Mouse (Mus musculus) embryonic facial prominence, embryonic 12.5 days (tissue): ENCODE results near the gene 4930564D02Rik. TPM values are rescaled to one million over a fixed set of nuclear protein-coding genes. Genes with fewer than 3 reads are reported as not detected.

Source experiments
- ATAC-seq: fragments of 200-750 bp; cut with Nextera tagmentation; 2 replicates; pipeline ENCODE4 v1.8.0; 2017; ENCODE audit not compliant: insufficient number of reproducible peaks, insufficient read depth, low FRiP score, low TSS enrichment
- H3K27ac ChIP-seq: fragments of 300-500 bp; sonication (generic); 2 replicates; pipeline ENCODE4 v1.5.1; 2016; ENCODE audit warnings: mild to moderate bottlenecking
- H3K27me3 ChIP-seq: fragments of 300-500 bp; sonication (generic); 2 replicates; pipeline ENCODE4 v1.6.1; 2016; ENCODE audit warnings: mild to moderate bottlenecking, moderate library complexity
- H3K36me3 ChIP-seq: fragments of 300-500 bp; sonication (generic); 2 replicates; pipeline ENCODE4 v1.6.1; 2016; ENCODE audit warnings: mild to moderate bottlenecking
- H3K4me1 ChIP-seq: fragments of 300-500 bp; sonication (generic); 2 replicates; pipeline ENCODE4 v1.6.1; 2016
- H3K4me2 ChIP-seq: fragments of 300-500 bp; sonication (generic); replicated peaks from 2 replicates; pipeline ENCODE4 v1.6.1; 2016; ENCODE audit warnings: mild to moderate bottlenecking, moderate library complexity
- H3K4me3 ChIP-seq: fragments of 300-500 bp; sonication (generic); 2 replicates; pipeline ENCODE4 v1.5.1; 2016; ENCODE audit warnings: mild to moderate bottlenecking
- H3K9ac ChIP-seq: fragments of 300-500 bp; sonication (generic); 2 replicates; pipeline ENCODE4 v1.6.1; 2016; ENCODE audit warnings: mild to moderate bottlenecking, moderate library complexity
- H3K9me3 ChIP-seq: fragments of 300-500 bp; sonication (generic); 2 replicates; pipeline ENCODE4 v1.6.1; 2016; ENCODE audit warnings: mild to moderate bottlenecking, moderate library complexity
- WGBS: fragments of 180-500 bp; shearing (Covaris S2); methylation state at CpG from one replicate; pipeline ENCODE4 v1.1.7; 2016; 5-methylcytosine and 5-hydroxymethylcytosine counted together
- polyA plus RNA-seq: library from polyadenylated mRNA; unstranded; fragments of >200 nt; fragmentation: Nextera tagmentation; extraction: Ambion mirVana; gene quantifications from 2 replicates; pipeline ENCODE4 v1.2.1, GENCODE M21; 2016

4930564D02Rik gene
- polyA plus RNA-seq, 1 experiment from 2014 or later = not detected

- no peak overlapping the region for H3K27ac ChIP-seq
- ATAC-seq = no peak
- no peaks in the 10 kb centered on the region for H3K9me3 ChIP-seq
- peaks cover 49% of the 10 kb centered on the region for H3K4me1 ChIP-seq
- H3K27me3 ChIP-seq = no peaks in the 10 kb centered on the region
- no peak overlapping the region for H3K4me3 ChIP-seq
- WGBS = 70% methylated on average over 5 of the region's 5 CpGs
- H3K9ac ChIP-seq = no peak overlapping the region
- no peak overlapping the region for H3K4me2 ChIP-seq
- no peaks in the 10 kb centered on the region for H3K36me3 ChIP-seq
These were observed 19.8 kb upstream of the 4930564D02Rik start for GRCm38 (mm10) chr3:105046870-105047269.

DNA sequence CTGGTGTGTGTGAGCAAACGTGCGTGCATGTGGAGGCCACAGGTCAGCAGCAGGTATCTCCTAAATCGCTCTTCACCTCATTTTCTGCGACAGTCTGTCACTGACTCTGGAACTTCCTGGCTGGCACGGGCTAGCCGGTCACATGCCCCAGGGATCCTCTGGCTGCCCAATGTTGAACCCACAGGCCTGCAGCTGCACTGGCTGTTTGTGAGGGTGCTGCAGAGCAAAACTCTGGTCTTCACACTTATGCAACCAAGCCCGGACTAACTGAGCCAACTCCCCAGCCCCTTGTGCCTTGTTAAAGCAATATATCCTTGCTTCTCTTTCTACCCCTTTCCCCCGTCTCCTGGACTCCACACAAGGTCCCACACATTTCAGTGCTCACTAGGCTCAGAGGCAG, 19.0 kb upstream of the 4930564D02Rik start:
- no peak for ATAC-seq
- H3K4me2 ChIP-seq = no peak overlapping the region
- no peaks in the 10 kb centered on the region for H3K9me3 ChIP-seq
- no peak overlapping the region for H3K9ac ChIP-seq
- WGBS = 62% methylated on average over 8 of the region's 8 CpGs
- no peak overlapping the region for H3K4me3 ChIP-seq
- H3K4me1 ChIP-seq = peaks cover 48% of the 10 kb centered on the region
- no peaks in the 10 kb centered on the region for H3K36me3 ChIP-seq
- no peak overlapping the region for H3K27ac ChIP-seq
- no peaks in the 10 kb centered on the region for H3K27me3 ChIP-seq

DNA sequence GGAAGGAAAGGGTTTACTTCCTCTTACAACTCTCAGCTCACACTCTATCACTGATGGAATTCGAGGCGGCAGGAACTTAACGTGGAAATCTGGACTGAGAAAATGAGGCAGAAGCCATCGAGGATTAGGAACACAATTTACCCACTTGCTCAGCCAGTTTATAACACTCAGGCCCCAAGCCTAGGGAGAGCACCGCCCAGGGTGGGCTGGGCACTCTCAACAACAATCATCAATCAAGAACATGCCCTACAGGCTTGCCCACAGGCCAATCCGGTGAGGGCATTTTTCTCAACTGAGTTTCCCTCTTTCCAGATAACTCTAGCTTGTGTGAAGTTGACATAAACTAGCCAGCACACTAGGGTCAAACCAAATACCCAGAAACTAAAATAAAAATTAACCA, 16.8 kb upstream of the 4930564D02Rik start:
- H3K4me1 ChIP-seq = peaks cover 40% of the 10 kb centered on the region
- H3K9ac ChIP-seq = no peak overlapping the region
- H3K9me3 ChIP-seq = no peaks in the 10 kb centered on the region
- no peaks in the 10 kb centered on the region for H3K27me3 ChIP-seq
- no peak overlapping the region for H3K4me2 ChIP-seq
- WGBS = 77% methylated on average over 6 of the region's 6 CpGs
- no peak overlapping the region for H3K4me3 ChIP-seq
- H3K27ac ChIP-seq = no peak overlapping the region
- no peak for ATAC-seq
- no peaks in the 10 kb centered on the region for H3K36me3 ChIP-seq

DNA sequence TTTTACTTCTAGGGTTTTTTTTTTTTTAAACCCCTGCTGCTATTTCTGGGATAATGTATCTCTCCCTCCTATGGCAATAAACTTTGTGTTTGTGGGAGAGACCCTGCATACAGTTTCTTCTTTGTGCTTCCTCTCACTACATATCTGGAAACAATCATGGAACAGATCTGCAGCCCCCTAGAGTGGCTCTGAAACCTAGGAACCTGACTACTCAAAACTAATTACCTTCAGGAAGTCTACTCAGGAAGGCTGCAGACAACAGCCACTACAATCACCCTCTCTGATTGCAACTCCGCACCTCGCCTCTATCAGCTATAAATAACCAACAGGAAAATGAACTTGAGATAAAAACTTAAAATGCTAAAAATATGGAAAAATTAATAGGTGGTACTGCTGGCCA, 15.5 kb upstream of the 4930564D02Rik start:
- peak overlapping the region; percentile 87 for H3K4me3 ChIP-seq
- H3K36me3 ChIP-seq = no peaks in the 10 kb centered on the region
- ATAC-seq = no peak
- peak overlapping the region; percentile 87; the same call in 1 of the 2 replicates for H3K27ac ChIP-seq
- no peak overlapping the region for H3K9ac ChIP-seq
- WGBS = 17% methylated on average over 2 of the region's 2 CpGs
- H3K27me3 ChIP-seq = no peaks in the 10 kb centered on the region
- peak overlapping the region; percentile 72 for H3K4me2 ChIP-seq
- no peaks in the 10 kb centered on the region for H3K9me3 ChIP-seq
- peaks cover 35% of the 10 kb centered on the region for H3K4me1 ChIP-seq

DNA sequence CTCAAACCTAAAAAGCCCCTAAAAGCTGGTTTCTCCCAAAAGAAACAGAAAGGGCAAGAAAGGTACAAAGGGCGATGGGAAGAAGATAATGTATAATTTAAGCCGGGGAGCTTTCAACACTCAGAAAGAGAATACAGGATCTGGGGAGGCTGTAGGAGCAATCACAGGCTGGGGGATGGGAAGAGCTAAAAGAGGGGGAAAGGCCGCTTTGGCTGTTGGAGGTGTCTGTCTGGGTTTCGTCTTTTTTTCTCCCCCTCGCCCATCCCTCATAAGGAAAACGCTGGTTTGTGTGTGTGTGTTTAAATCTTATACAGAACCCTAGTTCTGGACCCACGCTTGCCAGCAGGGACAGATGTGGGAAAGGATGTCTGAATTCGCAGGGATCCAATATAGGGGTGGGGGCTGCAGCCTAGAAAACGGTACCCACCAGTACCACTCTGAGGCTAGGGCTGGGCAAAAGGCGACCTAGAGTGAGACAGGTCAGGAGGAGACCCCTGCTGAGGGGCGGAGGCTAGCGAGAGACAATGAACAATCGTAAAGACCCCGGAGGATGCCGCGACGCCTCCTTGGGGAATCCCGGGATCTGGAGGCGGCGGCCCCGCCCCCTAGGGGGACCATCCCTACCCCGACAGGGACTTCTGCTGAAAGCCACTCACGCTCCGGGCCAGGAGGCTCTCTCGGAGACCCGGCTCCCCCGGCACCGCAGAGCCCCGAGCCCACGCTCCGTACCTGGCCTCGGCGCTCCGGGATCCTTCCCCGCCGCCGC, 14.3 kb upstream of the 4930564D02Rik start:
- H3K27ac ChIP-seq = peak overlapping the region; percentile 87
- H3K27me3 ChIP-seq = no peaks in the 10 kb centered on the region
- peak overlapping the region; percentile 72 for H3K4me2 ChIP-seq
- peak; percentile 50 for ATAC-seq
- WGBS = under 1% methylated on average over 37 of the region's 37 CpGs
- peaks cover 25% of the 10 kb centered on the region; the same call in 1 of the 2 replicates for H3K4me1 ChIP-seq
- H3K4me3 ChIP-seq = peak overlapping the region; percentile 87
- no peaks in the 10 kb centered on the region for H3K9me3 ChIP-seq
- H3K36me3 ChIP-seq = no peaks in the 10 kb centered on the region
- peak overlapping the region; percentile 85 for H3K9ac ChIP-seq

DNA sequence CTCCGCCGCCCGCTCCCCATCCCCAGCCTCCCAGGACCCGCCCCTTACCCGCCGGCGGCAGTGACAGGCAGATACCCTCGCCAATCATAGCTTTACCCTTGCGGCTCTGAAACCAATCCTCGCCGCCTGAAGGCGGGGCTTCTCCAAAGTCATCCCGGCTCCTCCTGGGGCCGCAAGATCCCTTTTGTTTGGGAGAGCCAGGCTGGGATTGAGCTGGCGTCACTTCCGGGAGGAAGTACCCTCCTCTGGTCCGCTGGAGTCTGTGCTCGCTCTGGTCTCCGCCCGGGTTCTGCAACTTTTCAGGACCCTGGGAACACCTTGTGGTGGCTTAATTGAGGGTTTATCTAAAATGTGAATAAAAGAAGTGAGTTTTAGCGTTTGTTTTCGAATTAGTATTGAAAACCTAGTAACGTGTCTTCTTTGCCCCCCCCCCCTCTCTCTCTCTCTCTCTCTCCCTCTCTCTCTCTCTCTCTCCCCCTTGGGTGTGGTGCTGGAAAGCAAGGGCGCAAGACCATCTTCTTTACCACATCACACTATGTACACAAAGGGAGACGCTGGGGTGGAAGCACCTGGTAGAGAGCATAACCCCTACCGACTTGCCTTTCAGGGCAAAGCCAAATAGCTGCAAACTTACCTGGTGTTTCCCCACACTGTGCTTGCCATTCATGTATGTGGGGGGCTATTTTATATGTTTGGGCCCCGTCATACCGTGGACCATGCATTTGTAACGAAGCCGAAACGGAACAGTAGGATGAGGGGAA, 13.5 kb upstream of the 4930564D02Rik start, which contains the start of gene Cttnbp2nl:
Gene Cttnbp2nl (minus strand): TSS at position 210 of the 761 bp plus-strand sequence.
- H3K36me3 ChIP-seq = no peaks in the 10 kb centered on the region
- H3K9ac ChIP-seq = peak within 1 kb of the TSS; percentile 85
- peak; percentile 97 for ATAC-seq
- 2% methylated on average over 31 of the region's 31 CpGs for WGBS
- peak within 1 kb of the TSS; percentile 87 for H3K4me3 ChIP-seq
- H3K27me3 ChIP-seq = no peaks in the 10 kb centered on the region
- peak within 1 kb of the TSS; percentile 87 for H3K27ac ChIP-seq
- no peaks in the 10 kb centered on the region for H3K9me3 ChIP-seq
- peak within 1 kb of the TSS; percentile 72 for H3K4me2 ChIP-seq
- peaks cover 21% of the 10 kb centered on the region; the same call in 1 of the 2 replicates for H3K4me1 ChIP-seq

GRCm38 (mm10) chr3:105053698-105054001, 13.0 kb upstream of the 4930564D02Rik start:
- ATAC-seq = no peak
- Histone ChIP-seq H3K4me1 (peaks cover 21% of the 10 kb centered on the region; the same call in 1 of the 2 replicates), H3K27me3 (no peaks in the 10 kb centered on the region), H3K4me3 (peak overlapping the region; percentile 87), H3K9ac (no peak overlapping the region), H3K27ac (peak overlapping the region; percentile 48; the same call in 1 of the 2 replicates), H3K36me3 (no peaks in the 10 kb centered on the region), H3K4me2 (peak overlapping the region; percentile 72), H3K9me3 (no peaks in the 10 kb centered on the region)
- 70% methylated on average over 4 of the region's 4 CpGs for WGBS

DNA sequence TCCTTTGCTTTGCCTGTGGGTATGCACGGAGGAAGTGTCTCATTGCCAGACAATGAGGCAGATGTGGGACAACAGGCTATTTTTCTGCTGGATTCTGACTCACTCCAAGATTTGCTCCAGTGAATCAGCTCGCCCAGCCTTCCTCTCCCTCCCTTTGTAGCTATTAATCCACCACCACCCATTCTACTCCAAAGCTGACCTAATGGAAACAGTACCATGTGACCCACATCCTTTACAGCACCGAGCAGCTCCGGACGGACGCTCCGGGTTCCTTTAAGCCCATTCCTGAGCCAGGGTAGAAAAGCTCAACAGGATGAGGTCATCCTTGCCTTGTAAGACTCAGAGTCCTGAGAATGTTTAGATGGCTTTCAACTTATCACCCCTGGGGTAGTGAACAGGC, 11.7 kb upstream of the 4930564D02Rik start:
- WGBS = 69% methylated on average over 7 of the region's 7 CpGs
- Histone ChIP-seq H3K9me3 (no peaks in the 10 kb centered on the region), H3K9ac (no peak overlapping the region), H3K27me3 (no peaks in the 10 kb centered on the region), H3K36me3 (no peaks in the 10 kb centered on the region), H3K4me2 (no peak overlapping the region), H3K27ac (no peak overlapping the region), H3K4me1 (peaks cover 18% of the 10 kb centered on the region; the same call in 1 of the 2 replicates), H3K4me3 (no peak overlapping the region)
- no peak for ATAC-seq

- Histone ChIP-seq H3K27ac (no peak overlapping the region), H3K9me3 (no peaks in the 10 kb centered on the region), H3K27me3 (no peaks in the 10 kb centered on the region; the same call in 1 of the 2 replicates), H3K4me2 (no peak overlapping the region), H3K9ac (no peak overlapping the region), H3K36me3 (no peaks in the 10 kb centered on the region), H3K4me1 (peaks cover 14% of the 10 kb centered on the region; the same call in 1 of the 2 replicates), H3K4me3 (no peak overlapping the region)
- WGBS = 71% methylated on average over 4 of the region's 4 CpGs
- no peak for ATAC-seq
These were observed 11.0 kb upstream of the 4930564D02Rik start for GRCm38 (mm10) chr3:105055666-105056065.

DNA sequence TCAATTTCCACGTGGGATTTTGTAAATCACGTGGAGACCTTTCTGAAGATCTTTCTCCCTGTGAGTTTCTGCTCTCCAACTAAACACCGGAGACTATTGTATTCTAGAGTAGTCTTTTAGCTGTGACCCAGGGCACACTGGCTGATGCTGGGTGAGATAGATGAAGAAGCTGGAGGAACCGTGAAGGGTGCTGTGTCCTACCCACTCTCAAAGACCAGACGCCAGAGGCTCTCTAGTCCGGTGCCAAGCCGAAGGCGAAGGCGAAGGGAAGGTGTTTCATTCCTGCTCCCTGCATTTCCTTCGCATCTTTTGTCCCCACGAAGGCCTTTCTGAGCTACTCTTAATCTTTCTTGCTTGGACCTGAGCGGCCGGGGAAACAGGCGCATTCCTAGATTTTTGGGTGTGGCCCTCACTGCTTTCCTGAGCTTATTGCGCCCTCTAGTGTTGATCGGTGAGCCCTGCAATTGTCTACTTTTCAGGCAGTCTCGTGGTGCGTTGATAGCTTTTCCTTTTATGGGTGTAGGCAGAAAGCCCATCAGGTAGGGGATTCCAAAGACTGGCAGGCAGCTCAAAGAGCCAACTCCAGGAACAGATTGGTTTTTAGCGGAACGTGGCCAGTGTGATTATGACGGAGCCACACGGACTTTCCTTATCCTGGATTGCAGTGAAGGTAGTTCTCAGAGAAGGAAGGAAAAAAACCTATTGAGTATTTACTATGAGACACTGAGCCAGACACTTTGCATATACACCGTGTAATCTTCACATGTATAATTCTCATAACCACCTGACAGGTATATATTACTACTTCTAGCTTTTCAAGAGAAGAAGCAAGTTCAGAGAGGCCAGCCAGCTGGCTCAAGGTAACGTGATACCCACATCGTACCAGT, 7.8 kb upstream of the 4930564D02Rik start:
- Histone ChIP-seq H3K27ac (no peak overlapping the region), H3K4me3 (no peak overlapping the region), H3K36me3 (no peaks in the 10 kb centered on the region), H3K9me3 (no peaks in the 10 kb centered on the region), H3K4me2 (peak overlapping the region; percentile 36), H3K9ac (0 out of 2 replicates have a peak overlapping the region, but pooled peaks have one; percentile 2), H3K27me3 (no peaks in the 10 kb centered on the region; the same call in 1 of the 2 replicates), H3K4me1 (no peaks in the 10 kb centered on the region)
- 15% methylated on average over 25 of the region's 25 CpGs for WGBS
- ATAC-seq = no peak

DNA sequence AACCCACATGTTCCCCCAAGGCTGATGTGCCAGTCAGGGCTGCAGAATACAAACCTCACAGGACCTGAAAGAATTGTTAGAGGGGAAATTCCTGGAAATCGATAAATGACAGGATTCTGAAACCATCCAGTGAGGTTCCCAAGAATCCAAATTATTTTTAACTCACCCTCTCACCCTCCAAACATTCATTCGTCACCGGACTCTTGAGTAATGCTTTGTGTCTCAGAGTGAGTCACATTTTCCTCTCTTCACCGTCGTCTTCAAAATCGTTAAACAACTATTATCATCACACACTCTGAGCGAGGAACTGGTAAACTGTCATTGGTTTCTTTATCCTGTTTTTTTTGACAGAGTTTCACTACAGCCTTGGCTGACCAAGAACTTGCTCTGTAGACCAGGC, 6.7 kb upstream of the 4930564D02Rik start:
- no peak overlapping the region for H3K4me2 ChIP-seq
- ATAC-seq = no peak
- H3K27ac ChIP-seq = no peak overlapping the region
- H3K27me3 ChIP-seq = no peaks in the 10 kb centered on the region; the same call in 1 of the 2 replicates
- no peak overlapping the region for H3K9ac ChIP-seq
- no peaks in the 10 kb centered on the region for H3K9me3 ChIP-seq
- H3K4me1 ChIP-seq = no peaks in the 10 kb centered on the region
- 71% methylated on average over 7 of the region's 7 CpGs for WGBS
- no peak overlapping the region for H3K4me3 ChIP-seq
- H3K36me3 ChIP-seq = no peaks in the 10 kb centered on the region
